Comparison of ENCODE assay signal across 12 mouse cellular contexts in the genomic region with DNA sequence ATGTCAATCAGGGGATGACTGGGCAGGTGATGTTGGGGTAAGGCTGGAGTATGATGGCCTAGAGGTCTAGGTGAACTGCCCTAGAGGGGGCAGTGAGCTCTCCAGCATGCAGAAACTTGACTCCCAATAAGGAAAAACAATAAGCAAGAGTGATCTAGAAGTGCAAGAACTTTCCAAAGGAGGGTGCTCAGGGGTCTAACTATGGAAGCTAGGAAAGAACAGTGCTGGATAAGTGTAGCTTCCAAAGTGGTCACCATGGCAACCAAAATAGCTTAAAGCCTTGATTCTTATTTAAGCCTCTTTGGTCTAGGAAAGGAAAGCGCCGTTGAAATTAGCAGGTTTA. TPM values are rescaled to one million over a fixed set of nuclear protein-coding genes. Genes with fewer than 3 reads are reported as not detected.
A peak's percentile ranks its signal among the peaks of the same experiment; 100 is the strongest.
DNase-seq lines count a peak whose midpoint lies in the region; ATAC-seq and TF ChIP-seq lines count a peak whose summit lies in the region.
"Had no signal": no experiment of that assay in that cellular context is flagged by ENCODE, and none has a peak within 500 bp of the region (broad histone marks: within the 10 kb centered on the region; RNA-seq: fewer than 3 reads in every experiment).

No protein-coding gene starts in this region.

- DNase-seq in forebrain, embryonic 11.5 days (ENCODE audit: low spot score) = no peak
- DNase-seq in forebrain, embryonic 10.5 days (ENCODE audit: extremely low spot score, low spot score) = no peak
- peak; percentile 16 for DNase-seq in NIH3T3 (ENCODE audit: low read depth)
- no peak for DNase-seq in adrenal gland, adult 18-20 months (ENCODE audit: low spot score in 2 of 2)
- no peak for DNase-seq in gastrocnemius, postnatal 36 days
- no peak for DNase-seq in gastrocnemius, adult 2 months
- DNase-seq: liver, postnatal 0 days had no signal

- no peak overlapping the region for H3K9ac ChIP-seq in forebrain, embryonic 11.5 days (ENCODE audit: low read length)
- H3K9ac ChIP-seq in hindbrain, embryonic 13.5 days = no peak overlapping the region
- H3K9ac ChIP-seq in midbrain, embryonic 15.5 days = no peak overlapping the region
- H3K9ac ChIP-seq: embryonic facial prominence, embryonic 15.5 days; heart, embryonic 13.5 days; liver, postnatal 0 days had no signal

- no peak overlapping the region for H3K27ac ChIP-seq in forebrain, embryonic 11.5 days (ENCODE audit: low read depth, low read length)
- no peak overlapping the region for H3K27ac ChIP-seq in forebrain, embryonic 10.5 days
- no peak overlapping the region for H3K27ac ChIP-seq in hindbrain, embryonic 13.5 days
- no peak overlapping the region for H3K27ac ChIP-seq in midbrain, embryonic 15.5 days
- no peak overlapping the region for H3K27ac ChIP-seq in gastrocnemius, adult 2 months
- H3K27ac ChIP-seq: embryonic facial prominence, embryonic 15.5 days; heart, embryonic 13.5 days had no signal

- no peaks in the 10 kb centered on the region for H3K4me1 ChIP-seq in forebrain, embryonic 11.5 days (replicated peaks; ENCODE audit: control insufficient read depth, insufficient read depth, low read length)
- peaks cover 7% of the 10 kb centered on the region for H3K4me1 ChIP-seq in forebrain, embryonic 10.5 days
- no peaks in the 10 kb centered on the region for H3K4me1 ChIP-seq in hindbrain, embryonic 13.5 days (replicated peaks)
- H3K4me1 ChIP-seq in midbrain, embryonic 15.5 days = peaks cover 22% of the 10 kb centered on the region

- WGBS in forebrain, embryonic 11.5 days = 29% methylated on average over 2 of the region's 2 CpGs
- WGBS in forebrain, embryonic 10.5 days = 28% methylated on average over 2 of the region's 2 CpGs
- 33% methylated on average over 2 of the region's 2 CpGs for WGBS in hindbrain, embryonic 13.5 days
- WGBS in midbrain, embryonic 15.5 days = 14% methylated on average over 2 of the region's 2 CpGs

- no peak overlapping the region for H3K4me2 ChIP-seq in forebrain, embryonic 11.5 days (ENCODE audit: low read depth, low read length, severe bottlenecking)
- H3K4me2 ChIP-seq in hindbrain, embryonic 13.5 days = no peak overlapping the region
- no peak overlapping the region for H3K4me2 ChIP-seq in midbrain, embryonic 15.5 days
- H3K4me2 ChIP-seq: embryonic facial prominence, embryonic 15.5 days had no signal

- peak; percentile 66 for ATAC-seq in forebrain, embryonic 11.5 days (replicated peaks; ENCODE audit: low FRiP score)
- peak; percentile 50 for ATAC-seq in hindbrain, embryonic 13.5 days (ENCODE audit: low FRiP score)
- peak; percentile 89 for ATAC-seq in midbrain, embryonic 15.5 days (replicated peaks)

- TF ChIP-seq CTCF in gastrocnemius, adult 2 months (IDR thresholded peaks at IDR 0.05) = no peak

- no peak overlapping the region for H3K4me3 ChIP-seq in forebrain, embryonic 11.5 days (ENCODE audit: low read depth, low read length)
- H3K4me3 ChIP-seq in forebrain, embryonic 10.5 days = no peak overlapping the region
- no peak overlapping the region for H3K4me3 ChIP-seq in hindbrain, embryonic 13.5 days
- H3K4me3 ChIP-seq in midbrain, embryonic 15.5 days = no peak overlapping the region
- no peak overlapping the region for H3K4me3 ChIP-seq in gastrocnemius, adult 2 months
- H3K4me3 ChIP-seq: embryonic facial prominence, embryonic 15.5 days; heart, embryonic 13.5 days had no signal

- intact Hi-C loops in gastrocnemius, postnatal 36 days (cut with DNase I) = loop anchor here (5.0 to 10.0 kb wide), 2 partner anchors 45 to 283 kb away; no protein-coding TSS in a partner anchor
- intact Hi-C loops in gastrocnemius, adult 2 months (cut with DNase I) = loop anchor here (2.0 kb wide), 1 partner anchor 43 kb away; no protein-coding TSS in a partner anchor

- no peaks in the 10 kb centered on the region for H3K36me3 ChIP-seq in forebrain, embryonic 11.5 days (ENCODE audit: control insufficient read depth, insufficient read depth, low read length)
- H3K36me3 ChIP-seq in forebrain, embryonic 10.5 days (replicated peaks) = no peaks in the 10 kb centered on the region
- no peaks in the 10 kb centered on the region for H3K36me3 ChIP-seq in hindbrain, embryonic 13.5 days
- H3K36me3 ChIP-seq in midbrain, embryonic 15.5 days (replicated peaks) = no peaks in the 10 kb centered on the region
- H3K36me3 ChIP-seq: embryonic facial prominence, embryonic 15.5 days; heart, embryonic 13.5 days had no signal

- H3K9me3 ChIP-seq in forebrain, embryonic 11.5 days (ENCODE audit: control insufficient read depth, low read length) = no peaks in the 10 kb centered on the region
- no peaks in the 10 kb centered on the region for H3K9me3 ChIP-seq in forebrain, embryonic 10.5 days
- no peaks in the 10 kb centered on the region for H3K9me3 ChIP-seq in hindbrain, embryonic 13.5 days
- H3K9me3 ChIP-seq in midbrain, embryonic 15.5 days = no peaks in the 10 kb centered on the region
- H3K9me3 ChIP-seq: embryonic facial prominence, embryonic 15.5 days; heart, embryonic 13.5 days had no signal

- no peaks in the 10 kb centered on the region for H3K27me3 ChIP-seq in forebrain, embryonic 11.5 days (ENCODE audit: control insufficient read depth, insufficient read depth, low read length)
- no peaks in the 10 kb centered on the region for H3K27me3 ChIP-seq in forebrain, embryonic 10.5 days (ENCODE audit: poor library complexity, severe bottlenecking)
- no peaks in the 10 kb centered on the region for H3K27me3 ChIP-seq in hindbrain, embryonic 13.5 days
- H3K27me3 ChIP-seq in midbrain, embryonic 15.5 days (replicated peaks) = no peaks in the 10 kb centered on the region
- H3K27me3 ChIP-seq: embryonic facial prominence, embryonic 15.5 days; heart, embryonic 13.5 days had no signal

RNA-seq across cellular contexts. Expression of gene Nobox, which starts 11.9 kb away (rescaled TPM):
- polyA plus RNA-seq in forebrain, embryonic 11.5 days (2014; fragmentation: Nextera tagmentation; extraction: Ambion mirVana) = not detected in 2 replicates
- polyA plus RNA-seq in forebrain, embryonic 10.5 days (2016; fragmentation: Nextera tagmentation; extraction: Ambion mirVana) = not detected in 2 replicates
- polyA plus RNA-seq in hindbrain, embryonic 13.5 days (2015; fragmentation: Nextera tagmentation; extraction: Ambion mirVana) = 0.19 TPM in 1 of 2 replicates, not detected in the other
- polyA plus RNA-seq in midbrain, embryonic 15.5 days (2015; fragmentation: Nextera tagmentation; extraction: Ambion mirVana) = not detected in 2 replicates
- total RNA-seq in adrenal gland, adult 18-20 months (2021) = not detected
- not detected for total RNA-seq in gastrocnemius, postnatal 36 days (2021)
- not detected for total RNA-seq in gastrocnemius, adult 2 months (2021)
- polyA plus RNA-seq: embryonic facial prominence, embryonic 15.5 days; heart, embryonic 13.5 days; liver, postnatal 0 days; stomach, embryonic 16.5 days had no signal

RNA-seq across cellular contexts. Expression of gene Arhgef5, which starts 32.1 kb away (rescaled TPM):
- 2.2 and 2.9 TPM in 2 replicates for polyA plus RNA-seq in forebrain, embryonic 11.5 days (2014; fragmentation: Nextera tagmentation; extraction: Ambion mirVana)
- 3.6 and 4.1 TPM in 2 replicates for polyA plus RNA-seq in forebrain, embryonic 10.5 days (2016; fragmentation: Nextera tagmentation; extraction: Ambion mirVana)
- 2.3 and 2.4 TPM in 2 replicates for polyA plus RNA-seq in hindbrain, embryonic 13.5 days (2015; fragmentation: Nextera tagmentation; extraction: Ambion mirVana)
- polyA plus RNA-seq in midbrain, embryonic 15.5 days (2015; fragmentation: Nextera tagmentation; extraction: Ambion mirVana) = 2.5 and 3.0 TPM in 2 replicates
- 10 to 100 TPM; 15.7 to 19.4 TPM for total RNA-seq in adrenal gland, adult 18-20 months (2021)
- total RNA-seq in gastrocnemius, postnatal 36 days (2021) = 1 to 10 TPM; 3.0 to 3.3 TPM
- 1 to 10 TPM; 2.9 to 3.1 TPM for total RNA-seq in gastrocnemius, adult 2 months (2021)
